Mouse (Mus musculus) brain, embryonic 14.5 days (tissue): ENCODE measurements around the gene 9230102O04Rik.

Source experiments
- CTCF ChIP-seq: fragments of 200-500 bp; IDR thresholded peaks from 2 replicates; pipeline ENCODE4 v1.5.1; 2012; ENCODE audit warnings: inconsistent platforms, mild to moderate bottlenecking, moderate library complexity, borderline replicate concordance; ENCODE audit not compliant: insufficient read depth, insufficient read length; ENCODE audit errors: extremely low read depth
- POLR2A ChIP-seq: fragments of 200-500 bp; IDR thresholded peaks from 2 replicates; pipeline ENCODE4 v1.6.1; 2012; ENCODE audit warnings: mild to moderate bottlenecking, inconsistent platforms, borderline replicate concordance; ENCODE audit not compliant: poor library complexity, insufficient read depth, insufficient read length, severe bottlenecking; ENCODE audit errors: extremely low read depth

DNA sequence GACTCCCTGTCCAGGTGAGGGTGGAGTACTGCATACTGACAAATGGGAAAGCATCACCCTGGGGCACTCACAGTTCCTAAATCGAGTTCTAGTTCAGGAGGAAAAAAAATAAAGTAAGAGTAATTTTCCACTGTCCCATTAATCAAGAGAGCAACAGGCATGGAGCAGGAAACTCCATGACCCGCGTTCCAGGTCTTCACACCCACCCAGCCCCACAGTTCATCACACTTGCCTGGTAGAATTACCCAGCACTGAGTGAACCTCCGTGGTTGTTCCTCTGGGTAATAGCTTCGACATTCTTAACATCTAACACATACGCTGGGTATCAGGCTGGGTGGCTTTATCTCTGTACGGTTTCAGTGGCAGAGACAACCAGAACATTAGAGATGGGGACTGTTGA is 55.6 kb downstream of the 9230102O04Rik start:
- TF ChIP-seq CTCF (no peak), POLR2A (no peak)
